Mouse (Mus musculus) lung, postnatal 0 days (tissue): Measurements from ENCODE around the gene Snapin.

Experiments used
- CTCF ChIP-seq: IDR thresholded peaks from 2 replicates; pipeline ENCODE4 v1.5.1; 2016; ENCODE audit warnings: antibody characterized with exemption, mild to moderate bottlenecking
- EP300 ChIP-seq: IDR thresholded peaks from 2 replicates; pipeline ENCODE4 v1.6.1; 2016; ENCODE audit warnings: antibody characterized with exemption, mild to moderate bottlenecking, control low read depth

GRCm38 (mm10) chr3:90460315-90460714 is 30.5 kb downstream of the Snapin start:
- TF ChIP-seq CTCF (no peak), EP300 (no peak)
